Mouse (Mus musculus) limb, embryonic 11.5 days (tissue): ENCODE measurements at regions not wholly inside any gene's neighbourhood (a gene's known extent, or its start where the extent isn't known, plus 50 kb on each side); places are given as distances from the start of the nearest gene placed in this dataset.

Source experiments
- ATAC-seq: fragments of 200-750 bp; cut with Nextera tagmentation; 2 replicates; pipeline ENCODE4 v1.8.0; 2017; ENCODE audit warnings: low read depth; ENCODE audit not compliant: insufficient number of reproducible peaks, low FRiP score, low TSS enrichment
- DNase-seq: peaks from one replicate; pipeline ENCODE4 v3.0.0-alpha.2; 2015; ENCODE audit warnings: low spot score
- H3K27ac ChIP-seq: fragments of 300-500 bp; sonication (generic); replicated peaks from 2 replicates; pipeline ENCODE4 v1.5.1; 2014; ENCODE audit warnings: low read depth, mild to moderate bottlenecking, low read length
- H3K27me3 ChIP-seq: fragments of 300-500 bp; sonication (generic); 2 replicates; pipeline ENCODE4 v1.6.1; 2014; ENCODE audit warnings: mild to moderate bottlenecking, low read length, mixed read lengths; ENCODE audit not compliant: control insufficient read depth, insufficient read depth
- H3K36me3 ChIP-seq: fragments of 300-500 bp; sonication (generic); 2 replicates; pipeline ENCODE4 v1.6.1; 2014; ENCODE audit warnings: mild to moderate bottlenecking, low read length, moderate library complexity, mixed read lengths; ENCODE audit not compliant: control insufficient read depth, insufficient read depth
- H3K4me1 ChIP-seq: fragments of 300-500 bp; sonication (generic); 2 replicates; pipeline ENCODE4 v1.6.1; 2014; ENCODE audit warnings: low read length, mixed read lengths; ENCODE audit not compliant: control insufficient read depth, insufficient read depth
- H3K4me2 ChIP-seq: fragments of 300-500 bp; sonication (generic); 2 replicates; pipeline ENCODE4 v1.6.1; 2014; ENCODE audit warnings: low read depth, mild to moderate bottlenecking, moderate library complexity; ENCODE audit not compliant: severe bottlenecking
- H3K4me3 ChIP-seq: fragments of 300-500 bp; sonication (generic); 2 replicates; pipeline ENCODE4 v1.5.1; 2014; ENCODE audit warnings: low read depth, low read length
- H3K9ac ChIP-seq: fragments of 300-500 bp; sonication (generic); 2 replicates; pipeline ENCODE4 v1.6.1; 2014; ENCODE audit warnings: mild to moderate bottlenecking, low read length
- H3K9me3 ChIP-seq: fragments of 300-500 bp; sonication (generic); 2 replicates; pipeline ENCODE4 v1.6.1; 2016; ENCODE audit warnings: low read length; ENCODE audit not compliant: control insufficient read depth
- WGBS: fragments of 180-500 bp; shearing (Covaris S2); extraction: QIAGEN DNeasy Blood & Tissue Kit; methylation state at CpG from one replicate; pipeline ENCODE4 v1.1.7; 2014; 5-methylcytosine and 5-hydroxymethylcytosine counted together

DNA sequence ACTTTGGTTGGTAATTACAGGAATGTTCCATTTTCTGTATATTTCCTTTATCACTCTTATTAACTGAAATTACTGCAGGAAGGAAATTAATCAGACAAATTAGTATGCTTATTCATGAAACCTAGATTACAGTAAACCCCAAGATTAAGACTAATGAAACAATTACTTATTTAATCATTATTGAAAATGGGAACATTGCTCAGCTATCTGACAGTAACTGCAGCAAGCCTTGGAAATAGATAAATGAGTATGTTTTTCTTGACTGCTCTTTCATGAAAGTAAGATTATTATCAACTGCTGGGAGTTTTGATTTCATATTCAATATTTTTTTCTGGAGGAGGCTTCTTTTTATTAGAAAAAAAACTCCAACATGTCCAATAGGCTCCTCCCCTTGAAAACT is 230.8 kb upstream of the Mmadhc start:
- Histone ChIP-seq H3K9me3 (no peaks in the 10 kb centered on the region), H3K27ac (no peak overlapping the region), H3K36me3 (no peaks in the 10 kb centered on the region), H3K4me3 (no peak overlapping the region), H3K4me2 (no peak overlapping the region), H3K9ac (no peak overlapping the region), H3K27me3 (no peaks in the 10 kb centered on the region), H3K4me1 (no peaks in the 10 kb centered on the region)
- ATAC-seq (no peak), DNase-seq (no peak)

DNA sequence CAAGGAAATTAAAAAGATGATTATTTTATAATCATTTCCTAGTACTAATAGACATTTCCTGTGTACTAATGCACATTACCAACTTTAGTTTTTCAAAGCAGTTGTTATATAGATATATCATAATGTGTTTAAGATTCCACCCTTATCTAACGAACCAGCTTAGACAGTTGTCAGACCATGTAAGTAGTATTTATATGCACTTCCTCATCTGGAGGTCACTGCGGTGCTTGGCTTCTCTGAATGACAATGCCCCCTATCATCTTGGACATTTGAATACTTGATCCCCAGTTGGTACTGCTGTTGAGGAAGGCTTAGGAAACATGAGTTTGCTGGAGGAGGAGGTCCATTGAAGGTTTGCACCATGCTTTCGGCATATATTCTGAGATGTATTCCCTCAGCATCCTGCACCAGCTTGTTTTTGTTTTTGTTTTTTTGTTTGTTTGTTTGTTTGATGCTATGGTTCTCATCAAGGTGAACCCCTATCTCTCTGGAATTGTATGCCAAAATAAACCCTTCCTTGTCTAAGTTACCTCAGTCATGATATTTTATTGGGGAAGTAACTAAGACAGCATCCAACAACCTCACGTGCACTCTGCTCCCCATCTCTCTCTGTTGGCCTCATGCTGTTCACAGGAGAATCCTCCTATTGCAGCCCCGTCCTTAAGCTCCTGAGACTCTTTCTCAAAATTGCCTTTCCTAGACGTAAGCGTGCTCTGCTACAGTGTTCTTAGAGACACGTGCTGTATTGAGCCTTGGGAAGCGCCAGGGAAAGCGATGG is 228.4 kb upstream of the Mmadhc start:
- Histone ChIP-seq H3K27ac (no peak overlapping the region), H3K4me3 (no peak overlapping the region), H3K36me3 (no peaks in the 10 kb centered on the region), H3K9me3 (no peaks in the 10 kb centered on the region), H3K4me2 (no peak overlapping the region), H3K4me1 (no peaks in the 10 kb centered on the region), H3K9ac (no peak overlapping the region), H3K27me3 (no peaks in the 10 kb centered on the region)
- ATAC-seq (no peak), DNase-seq (no peak)
- 91% methylated on average over 10 of the region's 10 CpGs for WGBS

DNA sequence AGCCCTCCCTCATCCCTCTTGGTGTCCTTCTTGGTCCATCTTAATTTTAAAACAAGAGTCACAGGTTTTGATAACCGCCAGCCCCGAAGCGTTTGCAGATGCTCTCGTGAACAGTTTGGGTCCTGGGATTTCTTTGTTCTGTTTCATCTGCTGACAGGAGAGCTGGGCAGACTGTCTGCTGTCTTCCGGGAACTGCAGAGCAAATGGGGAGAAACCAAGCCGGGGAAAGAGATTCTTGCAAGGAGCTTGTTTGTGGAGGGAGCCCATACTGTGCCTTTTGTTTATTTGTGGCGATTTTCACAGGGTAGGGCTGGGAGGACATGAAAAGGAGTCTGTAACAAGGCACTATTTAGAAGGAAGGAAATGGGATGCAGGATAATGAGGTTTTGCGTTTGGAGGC is 223.6 kb upstream of the Mmadhc start:
- no peak for DNase-seq
- no peak overlapping the region for H3K4me3 ChIP-seq
- WGBS = 19% methylated on average over 8 of the region's 8 CpGs
- peaks cover 4% of the 10 kb centered on the region for H3K4me1 ChIP-seq
- no peaks in the 10 kb centered on the region for H3K36me3 ChIP-seq
- no peaks in the 10 kb centered on the region for H3K9me3 ChIP-seq
- no peak for ATAC-seq
- H3K27ac ChIP-seq = no peak overlapping the region
- H3K27me3 ChIP-seq = no peaks in the 10 kb centered on the region
- H3K9ac ChIP-seq = no peak overlapping the region
- peak overlapping the region; percentile 4; the same call in 1 of the 2 replicates for H3K4me2 ChIP-seq

DNA sequence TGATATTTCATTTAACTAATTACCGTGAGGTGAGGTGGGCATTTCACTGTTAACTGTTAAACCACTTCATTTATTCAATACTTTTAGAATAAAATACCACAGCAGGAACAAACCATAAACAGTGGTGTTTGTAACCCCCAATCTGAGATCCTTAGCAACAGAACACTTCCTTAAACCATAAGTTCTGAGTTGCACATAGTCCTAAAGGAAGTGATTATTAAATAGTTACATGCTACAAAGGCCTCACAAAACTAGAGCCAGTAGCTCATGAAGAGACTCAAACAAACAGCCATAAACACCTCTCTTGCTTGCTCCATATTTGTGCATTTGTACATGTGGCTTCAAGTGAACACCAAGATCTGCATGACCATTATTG is 222.5 kb upstream of the Mmadhc start:
- ATAC-seq (no peak), DNase-seq (no peak)
- Histone ChIP-seq H3K9ac (no peak overlapping the region), H3K4me1 (peaks cover 4% of the 10 kb centered on the region), H3K9me3 (no peaks in the 10 kb centered on the region), H3K36me3 (no peaks in the 10 kb centered on the region), H3K4me2 (no peak overlapping the region), H3K27me3 (no peaks in the 10 kb centered on the region), H3K27ac (no peak overlapping the region), H3K4me3 (no peak overlapping the region)
- WGBS = 45% methylated on average over 1 of the region's 1 CpGs

DNA sequence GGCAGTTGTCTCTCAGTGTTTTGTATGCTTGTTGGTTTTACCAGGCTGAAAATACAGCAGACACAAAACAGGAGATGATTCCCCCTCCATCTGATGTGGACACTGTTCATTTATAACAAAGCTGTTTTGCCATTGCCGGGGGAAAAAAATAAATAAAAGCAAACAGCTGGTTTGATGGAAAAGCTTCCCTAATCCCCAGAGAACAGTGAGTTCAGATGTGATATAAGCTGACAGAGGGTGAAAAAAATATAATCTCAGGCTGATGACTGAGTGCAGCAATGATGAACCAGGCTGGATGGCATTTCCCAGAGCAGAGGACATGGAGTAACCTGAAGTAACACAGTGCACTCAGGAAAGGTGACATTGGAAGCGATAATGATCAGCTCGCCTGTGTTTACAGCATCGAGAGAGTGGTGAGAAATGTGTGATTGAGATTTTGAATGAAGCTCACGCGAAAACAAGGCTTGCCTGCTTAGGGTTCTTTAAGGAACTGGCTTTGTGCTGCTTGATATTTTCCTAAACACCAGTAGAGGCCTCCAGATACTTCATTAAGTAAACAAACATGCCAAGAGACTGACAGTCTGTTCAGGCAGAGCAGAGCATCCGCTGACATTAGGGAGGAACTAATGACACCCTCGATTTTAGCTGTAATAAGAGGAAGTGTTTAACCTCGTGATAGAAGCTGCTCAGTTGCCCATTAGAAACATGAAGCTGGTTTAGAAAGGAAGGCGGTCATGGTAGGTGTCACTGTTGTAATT is 221.9 kb upstream of the Mmadhc start:
- Histone ChIP-seq H3K27me3 (no peaks in the 10 kb centered on the region), H3K36me3 (no peaks in the 10 kb centered on the region), H3K4me3 (no peak overlapping the region), H3K9ac (no peak overlapping the region), H3K4me2 (no peak overlapping the region), H3K9me3 (no peaks in the 10 kb centered on the region), H3K27ac (no peak overlapping the region), H3K4me1 (peaks cover 4% of the 10 kb centered on the region)
- DNase-seq = no peak
- ATAC-seq = no peak
- WGBS = 47% methylated on average over 10 of the region's 10 CpGs

DNA sequence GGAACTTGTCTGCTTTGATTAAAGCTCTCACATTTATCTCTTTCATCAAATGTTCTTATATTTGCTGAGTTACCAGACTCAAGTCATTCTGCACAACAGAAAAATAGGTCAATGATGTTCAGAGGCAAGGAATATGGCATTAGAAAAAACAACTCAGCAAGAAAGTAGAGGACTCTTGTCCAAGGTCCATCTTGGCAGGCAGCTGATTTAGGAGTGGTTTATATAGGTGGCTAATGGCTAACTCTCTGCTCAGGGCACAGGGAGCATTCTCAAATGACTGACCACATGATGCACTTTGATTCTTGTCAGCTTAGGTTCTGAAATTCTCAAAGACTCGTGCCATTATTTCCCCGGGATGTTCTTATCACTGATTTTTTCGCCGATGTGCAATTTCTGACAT is 216.7 kb upstream of the Mmadhc start:
- Histone ChIP-seq H3K27me3 (no peaks in the 10 kb centered on the region), H3K4me3 (no peak overlapping the region), H3K4me1 (no peaks in the 10 kb centered on the region), H3K9ac (no peak overlapping the region), H3K27ac (no peak overlapping the region), H3K36me3 (no peaks in the 10 kb centered on the region), H3K4me2 (no peak overlapping the region), H3K9me3 (no peaks in the 10 kb centered on the region)
- 97% methylated on average over 4 of the region's 4 CpGs for WGBS
- ATAC-seq = no peak
- no peak for DNase-seq

DNA sequence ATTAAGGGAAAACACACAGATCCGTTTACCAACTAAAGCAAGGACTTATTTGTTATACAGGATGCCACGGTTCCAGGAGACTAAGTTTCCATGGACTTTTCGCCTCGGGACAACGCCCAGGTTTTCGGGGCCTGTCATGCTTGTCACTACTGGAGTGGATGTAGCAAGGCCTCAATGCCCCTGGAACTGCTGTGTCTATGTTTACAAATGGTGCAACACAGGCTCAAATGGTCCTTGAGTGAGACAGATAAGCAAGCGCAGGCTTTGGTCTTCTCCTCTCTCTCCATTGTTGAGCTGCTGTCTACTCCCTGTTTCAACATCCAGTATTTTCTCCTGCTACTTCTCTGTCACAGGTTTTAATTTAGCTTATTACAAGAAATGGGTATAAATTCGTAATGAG is 202.1 kb upstream of the Mmadhc start:
- ATAC-seq (no peak), DNase-seq (no peak)
- WGBS = 89% methylated on average over 8 of the region's 8 CpGs
- Histone ChIP-seq H3K27me3 (no peaks in the 10 kb centered on the region), H3K4me2 (no peak overlapping the region), H3K4me1 (no peaks in the 10 kb centered on the region), H3K27ac (no peak overlapping the region), H3K9ac (no peak overlapping the region), H3K4me3 (no peak overlapping the region), H3K36me3 (no peaks in the 10 kb centered on the region), H3K9me3 (no peaks in the 10 kb centered on the region)

DNA sequence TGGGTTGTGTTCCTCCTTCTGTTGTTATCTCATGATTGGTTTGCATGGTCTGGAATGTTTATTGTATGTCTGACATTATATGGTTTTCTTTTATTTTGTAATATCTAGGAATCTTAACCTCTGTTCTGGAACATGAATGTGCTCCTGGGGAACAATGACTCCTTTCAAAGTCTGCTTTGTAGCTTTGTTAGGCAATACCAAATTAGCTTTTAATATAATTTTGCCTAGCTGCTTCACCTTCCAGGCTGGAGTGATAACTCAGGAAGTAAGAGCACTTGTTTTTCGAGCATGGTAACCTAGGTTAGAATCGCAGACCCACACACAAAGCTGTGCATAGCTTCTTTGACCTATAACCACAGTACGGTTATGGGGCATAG is 199.4 kb upstream of the Mmadhc start:
- Histone ChIP-seq H3K4me3 (no peak overlapping the region), H3K27me3 (no peaks in the 10 kb centered on the region), H3K4me1 (no peaks in the 10 kb centered on the region), H3K9me3 (no peaks in the 10 kb centered on the region), H3K27ac (no peak overlapping the region), H3K36me3 (no peaks in the 10 kb centered on the region), H3K9ac (no peak overlapping the region), H3K4me2 (no peak overlapping the region)
- ATAC-seq (no peak), DNase-seq (no peak)
- WGBS = 85% methylated on average over 3 of the region's 3 CpGs
